Mouse (Mus musculus) telencephalon, adult 2 months (tissue): ENCODE measurements around the gene Fsd1.

Experiments
- DNase-seq: peaks from one replicate; pipeline ENCODE4 v3.0.0-alpha.2; 2011; ENCODE audit warnings: low read depth, low spot score

The Fsd1 gene

GRCm38 (mm10) chr17:56027801-56028441 is 41.6 kb downstream of the Fsd1 start:
- DNase-seq = no peak

- DNase-seq = no peak
Measured at GRCm38 (mm10) chr17:56030238-56030870, 44.0 kb downstream of the Fsd1 start.

GRCm38 (mm10) chr17:56030919-56031318 is 44.6 kb downstream of the Fsd1 start:
- no peak for DNase-seq

- DNase-seq = no peak
Measured at GRCm38 (mm10) chr17:56031431-56031830, 45.1 kb downstream of the Fsd1 start.

- no peak for DNase-seq
Measured at GRCm38 (mm10) chr17:56032127-56032733, 45.9 kb downstream of the Fsd1 start.

GRCm38 (mm10) chr17:56032831-56033230 is 46.5 kb downstream of the Fsd1 start:
- no peak for DNase-seq

- no peak for DNase-seq
Measured at GRCm38 (mm10) chr17:56034040-56034725, 47.9 kb downstream of the Fsd1 start.

- DNase-seq = no peak
Measured at GRCm38 (mm10) chr17:56034726-56035100, 48.4 kb downstream of the Fsd1 start.

- DNase-seq = no peak
Measured at GRCm38 (mm10) chr17:56035216-56035615, 48.9 kb downstream of the Fsd1 start.

GRCm38 (mm10) chr17:56036176-56036900 is 50.0 kb downstream of the Fsd1 start, which contains the start of gene Sh3gl1:
Gene Sh3gl1, minus strand, starts transcription at chr17:56036635.
- DNase-seq = peak; percentile 96

GRCm38 (mm10) chr17:56036901-56037287 is 50.6 kb downstream of the Fsd1 start:
- no peak for DNase-seq

GRCm38 (mm10) chr17:56038583-56039261 is 52.4 kb downstream of the Fsd1 start:
- no peak for DNase-seq

GRCm38 (mm10) chr17:56039345-56039744 is 53.0 kb downstream of the Fsd1 start:
- DNase-seq = no peak

GRCm38 (mm10) chr17:56040030-56040856 is 53.9 kb downstream of the Fsd1 start, which contains the start of gene Chaf1a:
Gene Chaf1a, plus strand, starts transcription at chr17:56040439.
- DNase-seq = peak; percentile 97

- no peak for DNase-seq
Measured at GRCm38 (mm10) chr17:56040857-56041163, 54.5 kb downstream of the Fsd1 start.
